Mouse (Mus musculus): ENCODE data around the gene Nav2. TPM values are rescaled to one million over a fixed set of nuclear protein-coding genes. Genes with fewer than 3 reads are reported as not detected.

The Nav2 gene
- polyA plus RNA-seq, 1 experiment from 2014 or later: 34.2 TPM

DNA sequence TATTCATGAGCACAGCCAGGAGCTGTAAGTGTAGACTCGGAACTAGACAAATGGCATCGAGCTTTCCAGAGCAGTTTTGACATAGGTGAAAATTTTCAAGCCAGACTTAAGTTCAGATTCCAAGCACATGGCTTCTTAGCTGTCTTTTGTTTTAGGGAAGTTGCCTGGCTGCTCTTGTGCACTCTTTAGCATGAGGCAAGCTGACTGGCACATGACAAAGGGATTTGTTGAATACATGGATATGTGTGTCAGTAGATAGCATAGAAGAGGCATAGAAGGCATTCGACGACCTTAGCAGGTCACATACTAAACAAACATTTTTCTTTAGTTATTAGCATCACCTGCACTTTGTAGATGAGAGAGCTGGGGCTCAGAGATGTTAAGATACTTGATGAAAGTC is 53.4 kb downstream of the Nav2 start:
- WGBS: 64% methylated on average over 4 of the region's 4 CpGs
- no peak overlapping the region for H3K4me2 ChIP-seq (ENCODE audit: low read depth, low read length)
- no peaks in the 10 kb centered on the region for H3K9me3 ChIP-seq (replicated peaks; ENCODE audit: control insufficient read depth, low read length)
- H3K9ac ChIP-seq (ENCODE audit: low read length): no peak overlapping the region
- H3K4me3 ChIP-seq (ENCODE audit: low read length): no peak overlapping the region
- H3K36me3 ChIP-seq (ENCODE audit: control insufficient read depth, insufficient read depth): no peaks in the 10 kb centered on the region
- H3K27ac ChIP-seq (ENCODE audit: low read length): no peak overlapping the region
- ATAC-seq (replicated peaks; ENCODE audit: extremely low read depth, insufficient read depth, low FRiP score): no peak
- H3K27me3 ChIP-seq (ENCODE audit: control insufficient read depth, insufficient read depth, low read length): peaks cover 59% of the 10 kb centered on the region
- H3K4me1 ChIP-seq (ENCODE audit: control insufficient read depth, insufficient read depth, low read length): 0 out of 2 replicates have a peak, but pooled peaks cover 5% of the 10 kb centered on the region

- no peak overlapping the region for H3K27ac ChIP-seq (ENCODE audit: low read length)
- no peak overlapping the region for H3K4me3 ChIP-seq (ENCODE audit: low read length)
- no peaks in the 10 kb centered on the region for H3K36me3 ChIP-seq (ENCODE audit: control insufficient read depth, insufficient read depth)
- 0 out of 2 replicates have a peak, but pooled peaks cover 5% of the 10 kb centered on the region for H3K4me1 ChIP-seq (ENCODE audit: control insufficient read depth, insufficient read depth, low read length)
- no peak for ATAC-seq (replicated peaks; ENCODE audit: extremely low read depth, insufficient read depth, low FRiP score)
- H3K9me3 ChIP-seq (replicated peaks; ENCODE audit: control insufficient read depth, low read length): no peaks in the 10 kb centered on the region
- H3K27me3 ChIP-seq (ENCODE audit: control insufficient read depth, insufficient read depth, low read length): peaks cover 55% of the 10 kb centered on the region
- no peak overlapping the region for H3K4me2 ChIP-seq (ENCODE audit: low read depth, low read length)
- WGBS: 26% methylated on average over 5 of the region's 5 CpGs
- H3K9ac ChIP-seq (ENCODE audit: low read length): no peak overlapping the region
These were observed 54.6 kb downstream of the Nav2 start for GRCm38 (mm10) chr7:48963112-48963511.

DNA sequence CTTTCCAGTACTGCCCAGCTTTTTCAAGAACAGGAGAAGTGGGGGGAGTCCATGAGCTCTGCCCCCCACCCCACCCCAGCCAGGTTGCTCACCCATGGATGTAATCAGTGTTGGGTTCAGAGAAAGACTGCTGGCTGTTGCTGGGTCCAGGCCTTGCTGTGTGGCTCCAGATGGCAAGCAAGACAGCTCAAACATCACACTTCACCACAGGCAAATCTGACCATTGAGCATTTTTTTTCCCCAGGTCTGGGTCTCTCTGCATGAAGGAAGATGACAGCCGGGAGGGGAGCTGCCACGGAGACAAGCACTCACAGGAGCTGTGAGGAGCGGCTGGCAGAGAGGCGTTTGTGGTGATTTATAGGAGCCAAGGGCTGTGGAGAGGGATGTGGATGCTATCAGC is 55.0 kb downstream of the Nav2 start:
- Histone ChIP-seq H3K27ac (ENCODE audit: low read length) (no peak overlapping the region), H3K9me3 (replicated peaks; ENCODE audit: control insufficient read depth, low read length) (no peaks in the 10 kb centered on the region), H3K27me3 (ENCODE audit: control insufficient read depth, insufficient read depth, low read length) (peaks cover 53% of the 10 kb centered on the region), H3K4me1 (ENCODE audit: control insufficient read depth, insufficient read depth, low read length) (0 out of 2 replicates have a peak, but pooled peaks cover 3% of the 10 kb centered on the region), H3K4me2 (ENCODE audit: low read depth, low read length) (no peak overlapping the region), H3K36me3 (ENCODE audit: control insufficient read depth, insufficient read depth) (no peaks in the 10 kb centered on the region), H3K4me3 (ENCODE audit: low read length) (no peak overlapping the region), H3K9ac (ENCODE audit: low read length) (no peak overlapping the region)
- no peak for ATAC-seq (replicated peaks; ENCODE audit: extremely low read depth, insufficient read depth, low FRiP score)
- 59% methylated on average over 4 of the region's 4 CpGs for WGBS

GRCm38 (mm10) chr7:48965796-48966512 is 57.4 kb downstream of the Nav2 start:
- Histone ChIP-seq H3K4me3 (ENCODE audit: low read length) (no peak overlapping the region), H3K9ac (ENCODE audit: low read length) (no peak overlapping the region), H3K9me3 (replicated peaks; ENCODE audit: control insufficient read depth, low read length) (no peaks in the 10 kb centered on the region), H3K27me3 (ENCODE audit: control insufficient read depth, insufficient read depth, low read length) (peaks cover 39% of the 10 kb centered on the region), H3K4me2 (ENCODE audit: low read depth, low read length) (no peak overlapping the region), H3K27ac (ENCODE audit: low read length) (no peak overlapping the region), H3K4me1 (ENCODE audit: control insufficient read depth, insufficient read depth, low read length) (0 out of 2 replicates have a peak, but pooled peaks cover 3% of the 10 kb centered on the region), H3K36me3 (ENCODE audit: control insufficient read depth, insufficient read depth) (no peaks in the 10 kb centered on the region)
- ATAC-seq (replicated peaks; ENCODE audit: extremely low read depth, insufficient read depth, low FRiP score): no peak
- WGBS: 78% methylated on average over 12 of the region's 12 CpGs

DNA sequence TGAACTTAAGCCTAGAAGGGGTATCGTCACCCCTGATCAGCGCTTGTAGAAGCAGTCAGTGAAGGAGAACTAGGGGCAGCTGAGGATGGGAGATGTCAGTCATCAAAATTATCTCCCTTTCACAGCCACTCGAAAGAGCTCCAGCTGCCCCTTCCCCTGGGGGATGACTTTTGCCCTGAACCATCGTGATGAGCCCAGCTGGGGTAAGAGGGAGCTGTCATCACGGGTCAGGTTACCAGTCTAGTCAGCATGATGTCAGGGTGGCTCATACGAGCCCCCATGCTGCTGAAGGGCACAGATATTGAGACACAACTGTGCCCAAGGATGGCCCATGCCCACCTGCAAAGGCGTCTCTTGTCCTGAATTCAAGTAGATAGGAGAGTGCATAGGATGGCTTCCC is 72.5 kb downstream of the Nav2 start:
- Histone ChIP-seq H3K4me3 (ENCODE audit: low read length) (no peak overlapping the region), H3K27ac (ENCODE audit: low read length) (no peak overlapping the region), H3K27me3 (ENCODE audit: control insufficient read depth, insufficient read depth, low read length) (no peaks in the 10 kb centered on the region), H3K4me2 (ENCODE audit: low read depth, low read length) (no peak overlapping the region), H3K9ac (ENCODE audit: low read length) (no peak overlapping the region), H3K9me3 (replicated peaks; ENCODE audit: control insufficient read depth, low read length) (no peaks in the 10 kb centered on the region), H3K36me3 (ENCODE audit: control insufficient read depth, insufficient read depth) (no peaks in the 10 kb centered on the region), H3K4me1 (ENCODE audit: control insufficient read depth, insufficient read depth, low read length) (no peaks in the 10 kb centered on the region)
- ATAC-seq (replicated peaks; ENCODE audit: extremely low read depth, insufficient read depth, low FRiP score): no peak
- WGBS: 52% methylated on average over 7 of the region's 7 CpGs

- Histone ChIP-seq H3K4me2 (ENCODE audit: low read depth, low read length) (no peak overlapping the region), H3K9ac (ENCODE audit: low read length) (no peak overlapping the region), H3K27me3 (ENCODE audit: control insufficient read depth, insufficient read depth, low read length) (no peaks in the 10 kb centered on the region), H3K4me1 (ENCODE audit: control insufficient read depth, insufficient read depth, low read length) (no peaks in the 10 kb centered on the region), H3K4me3 (ENCODE audit: low read length) (no peak overlapping the region), H3K27ac (ENCODE audit: low read length) (no peak overlapping the region), H3K36me3 (ENCODE audit: control insufficient read depth, insufficient read depth) (no peaks in the 10 kb centered on the region), H3K9me3 (replicated peaks; ENCODE audit: control insufficient read depth, low read length) (no peaks in the 10 kb centered on the region)
- WGBS: 64% methylated on average over 3 of the region's 3 CpGs
- ATAC-seq (replicated peaks; ENCODE audit: extremely low read depth, insufficient read depth, low FRiP score): no peak
These were observed 73.3 kb downstream of the Nav2 start for GRCm38 (mm10) chr7:48981814-48982213.

DNA sequence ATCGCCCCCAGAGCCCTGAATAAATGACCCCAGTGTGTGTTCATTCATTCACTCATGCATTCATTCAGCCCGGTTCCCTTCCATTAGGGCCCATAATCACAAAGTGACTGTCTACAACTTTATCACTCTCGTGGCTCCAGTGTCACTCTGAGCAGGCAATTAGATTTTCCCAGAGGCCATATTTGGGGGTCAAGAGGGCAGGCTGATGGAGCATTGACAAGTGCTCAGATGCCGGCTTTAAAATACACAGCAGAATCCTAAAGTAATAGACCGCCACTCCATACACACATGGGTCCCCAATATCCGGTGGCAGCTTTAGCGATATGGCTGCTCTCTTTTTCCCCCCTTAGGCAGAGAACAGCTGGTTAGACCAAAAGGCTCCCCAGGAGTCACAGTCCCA is 74.1 kb downstream of the Nav2 start:
- no peak for ATAC-seq (replicated peaks; ENCODE audit: extremely low read depth, insufficient read depth, low FRiP score)
- WGBS: 80% methylated on average over 7 of the region's 7 CpGs
- no peak overlapping the region for H3K9ac ChIP-seq (ENCODE audit: low read length)

GRCm38 (mm10) chr7:48991911-48992552 is 83.5 kb downstream of the Nav2 start:
- Histone ChIP-seq H3K4me2 (ENCODE audit: low read depth, low read length) (no peak overlapping the region), H3K9ac (ENCODE audit: low read length) (no peak overlapping the region), H3K36me3 (ENCODE audit: control insufficient read depth, insufficient read depth) (no peaks in the 10 kb centered on the region), H3K4me3 (ENCODE audit: low read length) (no peak overlapping the region), H3K27me3 (ENCODE audit: control insufficient read depth, insufficient read depth, low read length) (peaks cover 4% of the 10 kb centered on the region; the same call in 1 of the 2 replicates), H3K27ac (ENCODE audit: low read length) (no peak overlapping the region), H3K9me3 (replicated peaks; ENCODE audit: control insufficient read depth, low read length) (no peaks in the 10 kb centered on the region), H3K4me1 (ENCODE audit: control insufficient read depth, insufficient read depth, low read length) (peaks cover 12% of the 10 kb centered on the region)
- 15% methylated on average over 8 of the region's 8 CpGs for WGBS
- ATAC-seq (replicated peaks; ENCODE audit: extremely low read depth, insufficient read depth, low FRiP score): no peak

More for the DNA sequence above, 74.1 kb downstream of the Nav2 start:
- no peaks in the 10 kb centered on the region for H3K9me3 ChIP-seq (replicated peaks; ENCODE audit: control insufficient read depth, low read length)
- no peaks in the 10 kb centered on the region for H3K27me3 ChIP-seq (ENCODE audit: control insufficient read depth, insufficient read depth, low read length)
- no peak overlapping the region for H3K4me3 ChIP-seq (ENCODE audit: low read length)
- H3K36me3 ChIP-seq (ENCODE audit: control insufficient read depth, insufficient read depth): no peaks in the 10 kb centered on the region
- H3K27ac ChIP-seq (ENCODE audit: low read length): no peak overlapping the region
- H3K4me1 ChIP-seq (ENCODE audit: control insufficient read depth, insufficient read depth, low read length): no peaks in the 10 kb centered on the region
- no peak overlapping the region for H3K4me2 ChIP-seq (ENCODE audit: low read depth, low read length)

DNA sequence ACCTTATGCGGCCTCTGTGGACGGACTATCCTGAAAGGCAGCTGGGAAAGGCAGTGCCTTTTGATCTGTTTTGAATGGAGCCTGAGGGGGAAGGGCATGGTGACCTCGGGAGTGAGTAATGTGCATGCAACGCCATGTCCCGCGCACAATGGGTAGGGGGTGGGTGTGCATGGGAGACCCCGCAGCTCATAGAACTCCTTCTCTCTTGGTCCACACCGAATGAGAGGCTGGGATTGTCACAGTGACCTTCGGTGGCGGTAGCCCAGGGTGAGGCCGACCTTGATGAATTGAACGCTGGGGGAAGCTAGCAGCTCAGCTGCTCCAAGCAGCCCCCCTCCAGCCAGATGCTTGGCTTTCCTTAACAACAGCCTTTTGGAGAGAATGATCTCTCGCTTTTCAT is 86.7 kb downstream of the Nav2 start:
- H3K9ac ChIP-seq (ENCODE audit: low read length): no peak overlapping the region

More for the DNA sequence above, 86.7 kb downstream of the Nav2 start:
- no peaks in the 10 kb centered on the region for H3K36me3 ChIP-seq (ENCODE audit: control insufficient read depth, insufficient read depth)
- H3K27ac ChIP-seq (ENCODE audit: low read length): no peak overlapping the region
- no peak overlapping the region for H3K4me3 ChIP-seq (ENCODE audit: low read length)
- no peaks in the 10 kb centered on the region for H3K9me3 ChIP-seq (replicated peaks; ENCODE audit: control insufficient read depth, low read length)
- ATAC-seq (replicated peaks; ENCODE audit: extremely low read depth, insufficient read depth, low FRiP score): no peak
- peaks cover 12% of the 10 kb centered on the region for H3K4me1 ChIP-seq (ENCODE audit: control insufficient read depth, insufficient read depth, low read length)
- 0 out of 2 replicates have a peak, but pooled peaks cover 4% of the 10 kb centered on the region for H3K27me3 ChIP-seq (ENCODE audit: control insufficient read depth, insufficient read depth, low read length)
- H3K4me2 ChIP-seq (ENCODE audit: low read depth, low read length): no peak overlapping the region
- WGBS: 25% methylated on average over 13 of the region's 13 CpGs

Data from heart, embryonic 16.5 days (tissue).